Mouse (Mus musculus) liver, adult 2 months (tissue): ENCODE measurements around the gene Wdr54.

Source experiments
- CTCF ChIP-seq: fragments of 200-500 bp; IDR thresholded peaks from 2 replicates; pipeline ENCODE4 v1.5.1; 2011; ENCODE audit warnings: low read depth, low read length, control low read depth
- POLR2A ChIP-seq: fragments of 200-500 bp; IDR thresholded peaks from 2 replicates; pipeline ENCODE4 v1.6.1; 2011; ENCODE audit warnings: low read length, control low read depth; ENCODE audit not compliant: insufficient read depth; ENCODE audit errors: extremely low read depth

GRCm38 (mm10) chr6:83151721-83152120, 4.5 kb downstream of the Wdr54 start:
- TF ChIP-seq CTCF, result no peak
- TF ChIP-seq POLR2A, result no peak
